Mouse (Mus musculus): ENCODE results near the gene Wt1. TPM values are rescaled to one million over a fixed set of nuclear protein-coding genes. Genes with fewer than 3 reads are reported as not detected.

Gene Wt1
- total RNA-seq, 2 experiments from 2014 or later, result 0.14 TPM; not detected in 1

GRCm38 (mm10) chr2:105200152-105200551, 73.8 kb downstream of the Wt1 start:
- intact Hi-C loops (cut with DNase I), result no loop called here
- H3K4me3 ChIP-seq, result no peak overlapping the region
- no peak for TF ChIP-seq CTCF (IDR thresholded peaks at IDR 0.05)
- no peak for DNase-seq (ENCODE audit: extremely low spot score in 1 of 2, low spot score in 2 of 2)
- no peak overlapping the region for H3K27ac ChIP-seq

GRCm38 (mm10) chr2:105206563-105207174, 80.3 kb downstream of the Wt1 start:
- intact Hi-C loops (cut with DNase I), result no loop called here
- H3K4me3 ChIP-seq, result no peak overlapping the region
- H3K27ac ChIP-seq, result no peak overlapping the region
- no peak for TF ChIP-seq CTCF (IDR thresholded peaks at IDR 0.05)
- no peak for DNase-seq (ENCODE audit: extremely low spot score in 1 of 2, low spot score in 2 of 2)

- no peak for DNase-seq (ENCODE audit: extremely low spot score in 1 of 2, low spot score in 2 of 2)
- Histone ChIP-seq H3K4me3 (no peak overlapping the region), H3K27ac (no peak overlapping the region)
- intact Hi-C loops (cut with DNase I), result no loop called here
- no peak for TF ChIP-seq CTCF (IDR thresholded peaks at IDR 0.05)
Observed at GRCm38 (mm10) chr2:105212839-105213238, 86.5 kb downstream of the Wt1 start.

GRCm38 (mm10) chr2:105215914-105216313, 89.6 kb downstream of the Wt1 start:
- no peak for TF ChIP-seq CTCF (IDR thresholded peaks at IDR 0.05)
- Histone ChIP-seq H3K4me3 (no peak overlapping the region), H3K27ac (no peak overlapping the region)
- intact Hi-C loops (cut with DNase I), result no loop called here
- DNase-seq (ENCODE audit: extremely low spot score in 1 of 2, low spot score in 2 of 2), result no peak

GRCm38 (mm10) chr2:105219229-105219628, 92.9 kb downstream of the Wt1 start:
- H3K27ac ChIP-seq, result no peak overlapping the region
- TF ChIP-seq CTCF (IDR thresholded peaks at IDR 0.05), result no peak
- no peak overlapping the region for H3K4me3 ChIP-seq
- intact Hi-C loops (cut with DNase I), result no loop called here
- no peak for DNase-seq (ENCODE audit: extremely low spot score in 1 of 2, low spot score in 2 of 2)

- no peak overlapping the region for H3K4me3 ChIP-seq
- TF ChIP-seq CTCF (IDR thresholded peaks at IDR 0.05), result no peak
- DNase-seq (ENCODE audit: extremely low spot score in 1 of 2, low spot score in 2 of 2), result no peak
- H3K27ac ChIP-seq, result no peak overlapping the region
- intact Hi-C loops (cut with DNase I), result no loop called here
Observed at GRCm38 (mm10) chr2:105219664-105220063, 93.3 kb downstream of the Wt1 start.

- intact Hi-C loops (cut with DNase I), result no loop called here
Observed at GRCm38 (mm10) chr2:105220738-105221303, 94.5 kb downstream of the Wt1 start.

More at GRCm38 (mm10) chr2:105220738-105221303, 94.5 kb downstream of the Wt1 start:
- no peak for DNase-seq (ENCODE audit: extremely low spot score in 1 of 2, low spot score in 2 of 2)
- TF ChIP-seq CTCF (IDR thresholded peaks at IDR 0.05), result no peak
- no peak overlapping the region for H3K4me3 ChIP-seq
- H3K27ac ChIP-seq, result no peak overlapping the region

Other genes with a start within 250 kb of the Wt1 start
- 10 to 100 TPM; 83.4 to 89.8 TPM for gene Eif3m, start 109.4 kb upstream of the Wt1 start, total RNA-seq (2021)
- gene Gm11060, start 34.5 kb upstream of the Wt1 start, total RNA-seq (2021), result not detected
- not detected for gene Them7, start 97.8 kb downstream of the Wt1 start, total RNA-seq (2021)

Measured in left cerebral cortex, adult 2 months (tissue).